Mouse (Mus musculus) liver, adult 2 months (tissue): ENCODE results near the gene Mybbp1a. TPM values are rescaled to one million over a fixed set of nuclear protein-coding genes. Genes with fewer than 3 reads are reported as not detected.
A peak's percentile ranks its signal among the peaks of the same experiment; 100 is the strongest.

Experiments used
- DNase-seq: peaks from one replicate; pipeline ENCODE4 v3.0.0-alpha.2; 2011; ENCODE audit warnings: low read depth, low spot score; ENCODE audit errors: extremely low read depth
- H3K27ac ChIP-seq: fragments of 200-500 bp; replicated peaks from 2 replicates; pipeline ENCODE4 v1.5.1; 2012; ENCODE audit warnings: low read depth, mild to moderate bottlenecking, control low read depth, inconsistent platforms, low read length; ENCODE audit not compliant: insufficient read depth
- H3K27me3 ChIP-seq: fragments of 200-500 bp; 2 replicates; pipeline ENCODE4 v1.6.1; 2012; ENCODE audit warnings: mild to moderate bottlenecking, moderate library complexity, low read length, inconsistent platforms; ENCODE audit not compliant: control insufficient read depth, insufficient read depth
- H3K36me3 ChIP-seq: fragments of 200-500 bp; 2 replicates; pipeline ENCODE4 v1.6.1; 2012; ENCODE audit warnings: low read length, inconsistent platforms; ENCODE audit not compliant: control insufficient read depth, insufficient read depth
- H3K4me1 ChIP-seq: fragments of 200-500 bp; 2 replicates; pipeline ENCODE4 v1.6.1; 2011; ENCODE audit warnings: low read length; ENCODE audit not compliant: control insufficient read depth, insufficient read depth
- H3K4me3 ChIP-seq: fragments of 200-500 bp; 2 replicates; pipeline ENCODE4 v1.5.1; 2011; ENCODE audit warnings: low read depth, mild to moderate bottlenecking, control low read depth, low read length, moderate library complexity; ENCODE audit not compliant: insufficient read depth
- H3K79me2 ChIP-seq: fragments of 200-500 bp; 2 replicates; pipeline ENCODE4 v1.6.1; 2012; ENCODE audit warnings: inconsistent platforms, mild to moderate bottlenecking, low read length, moderate library complexity; ENCODE audit not compliant: control insufficient read depth, insufficient read depth
- H3K9ac ChIP-seq: fragments of 200-500 bp; 2 replicates; pipeline ENCODE4 v1.6.1; 2012; ENCODE audit warnings: low read depth, mild to moderate bottlenecking, control low read depth, inconsistent platforms, low read length
- CTCF ChIP-seq: fragments of 200-500 bp; IDR thresholded peaks from 2 replicates; pipeline ENCODE4 v1.5.1; 2011; ENCODE audit warnings: low read depth, low read length, control low read depth
- POLR2A ChIP-seq: fragments of 200-500 bp; IDR thresholded peaks from 2 replicates; pipeline ENCODE4 v1.6.1; 2011; ENCODE audit warnings: low read length, control low read depth; ENCODE audit not compliant: insufficient read depth; ENCODE audit errors: extremely low read depth
- WGBS: fragments of 180-500 bp; shearing (Covaris S2); methylation state at CpG from one replicate; pipeline ENCODE4 v1.1.7; 2018; 5-methylcytosine and 5-hydroxymethylcytosine counted together
- polyA plus RNA-seq: library from polyadenylated mRNA; depleted of rRNA; stranded (reverse); fragments of >200 nt; gene quantifications from 2 replicates; pipeline ENCODE4 v1.2.3, GENCODE M21; 2012
- total RNA-seq: library from RNA; depleted of rRNA; stranded (reverse); fragments of >200 nt; gene quantifications from 2 replicates; pipeline ENCODE4 v1.2.3, GENCODE M21; 2014

Gene Mybbp1a
- total and polyA plus RNA-seq, 2 experiments, result 13.7 to 21.6 TPM

- no peak for TF ChIP-seq CTCF
- no peak for TF ChIP-seq POLR2A
- Histone ChIP-seq H3K9ac (no peak overlapping the region), H3K4me1 (peaks cover 11% of the 10 kb centered on the region), H3K36me3 (no peaks in the 10 kb centered on the region), H3K27ac (no peak overlapping the region), H3K27me3 (peaks cover 10% of the 10 kb centered on the region; the same call in 1 of the 2 replicates), H3K4me3 (no peak overlapping the region), H3K79me2 (no peaks in the 10 kb centered on the region)
- DNase-seq, result no peak
- WGBS, result 81% methylated on average over 5 of the region's 5 CpGs
These were observed 46.0 kb downstream of the Mybbp1a start for GRCm38 (mm10) chr11:72487171-72487570.

DNA sequence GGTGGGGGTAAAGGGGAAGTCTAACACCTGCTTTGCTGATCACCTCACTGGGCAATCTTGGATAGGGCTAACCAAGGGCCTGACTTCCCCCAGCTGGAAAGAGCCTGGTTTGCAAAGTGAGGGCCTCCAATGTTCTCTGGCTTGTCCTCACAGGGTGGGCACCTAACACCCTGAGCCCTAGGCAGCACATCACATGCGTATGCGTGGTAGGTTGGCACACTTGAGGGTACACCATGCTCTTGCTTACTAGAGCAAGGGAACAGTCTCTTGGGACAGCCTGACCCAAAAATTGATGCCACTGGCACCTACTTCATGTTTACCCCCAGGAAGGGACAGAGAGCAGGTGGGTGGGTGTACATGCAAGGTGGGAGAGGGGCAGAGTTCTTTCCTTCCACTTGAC is 46.6 kb downstream of the Mybbp1a start:
- Histone ChIP-seq H3K4me1 (peaks cover 10% of the 10 kb centered on the region), H3K27me3 (peaks cover 10% of the 10 kb centered on the region; the same call in 1 of the 2 replicates), H3K4me3 (no peak overlapping the region), H3K27ac (no peak overlapping the region), H3K79me2 (no peaks in the 10 kb centered on the region), H3K36me3 (no peaks in the 10 kb centered on the region), H3K9ac (no peak overlapping the region)
- TF ChIP-seq POLR2A (no peak), CTCF (no peak)
- DNase-seq, result no peak
- WGBS, result 96% methylated on average over 2 of the region's 2 CpGs

- DNase-seq, result no peak
- H3K27me3 ChIP-seq, result peaks cover 10% of the 10 kb centered on the region; the same call in 1 of the 2 replicates
- no peak overlapping the region for H3K27ac ChIP-seq
- 8% methylated on average over 38 of the region's 38 CpGs for WGBS
- H3K36me3 ChIP-seq, result no peaks in the 10 kb centered on the region
- H3K4me3 ChIP-seq, result peak overlapping the region; percentile 68
- no peaks in the 10 kb centered on the region for H3K79me2 ChIP-seq
- TF ChIP-seq CTCF, result no peak
- no peak for TF ChIP-seq POLR2A
- peak overlapping the region; percentile 79 for H3K9ac ChIP-seq
- peaks cover 7% of the 10 kb centered on the region for H3K4me1 ChIP-seq
These were observed 47.7 kb downstream of the Mybbp1a start for GRCm38 (mm10) chr11:72488753-72489271.

- H3K4me1 ChIP-seq, result peaks cover 7% of the 10 kb centered on the region
- 3% methylated on average over 33 of the region's 42 CpGs for WGBS
These were observed 48.2 kb downstream of the Mybbp1a start for GRCm38 (mm10) chr11:72489397-72489796.

DNA sequence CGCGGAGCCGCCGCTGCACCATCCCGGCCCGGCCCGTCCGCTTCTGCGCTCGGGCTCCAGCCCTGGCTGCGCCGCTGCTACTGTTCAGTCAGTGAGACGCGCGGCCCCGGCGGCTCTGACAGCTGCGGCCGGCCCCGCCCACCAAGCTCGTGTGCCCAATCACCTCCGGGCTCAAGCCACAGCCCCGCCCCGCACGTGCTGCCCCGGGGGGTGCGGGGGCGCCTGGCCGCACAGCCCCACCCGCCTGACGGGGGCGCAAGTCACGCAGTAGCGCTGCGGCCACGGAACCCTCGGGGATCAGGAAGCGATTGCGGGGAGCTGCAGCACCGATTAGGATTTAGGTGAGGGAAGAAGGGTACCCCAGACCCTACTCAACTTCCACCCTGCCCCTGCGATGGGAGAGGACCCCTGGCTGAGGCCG is 48.7 kb downstream of the Mybbp1a start, which contains the start of gene Spns2:
Gene Spns2 (minus strand): TSS at position 24 of the 421 bp plus-strand sequence.
- TF ChIP-seq CTCF (peak; percentile 48), POLR2A (peak; percentile 68)
- H3K36me3 ChIP-seq, result no peaks in the 10 kb centered on the region
- H3K79me2 ChIP-seq, result no peaks in the 10 kb centered on the region
- H3K27me3 ChIP-seq, result peaks cover 10% of the 10 kb centered on the region; the same call in 1 of the 2 replicates
- H3K4me3 ChIP-seq, result peak within 1 kb of the TSS; percentile 68
- WGBS, result 1% methylated on average over 42 of the region's 42 CpGs
- peak within 1 kb of the TSS; percentile 79 for H3K9ac ChIP-seq
- H3K4me1 ChIP-seq, result peaks cover 7% of the 10 kb centered on the region
- peak; percentile 40 for DNase-seq
- no peak within 1 kb of the TSS for H3K27ac ChIP-seq

More at GRCm38 (mm10) chr11:72489397-72489796, 48.2 kb downstream of the Mybbp1a start:
- Histone ChIP-seq H3K79me2 (no peaks in the 10 kb centered on the region), H3K27ac (no peak overlapping the region), H3K27me3 (peaks cover 10% of the 10 kb centered on the region; the same call in 1 of the 2 replicates), H3K9ac (peak overlapping the region; percentile 79), H3K4me3 (peak overlapping the region; percentile 68), H3K36me3 (no peaks in the 10 kb centered on the region)
- TF ChIP-seq POLR2A, result no peak
- TF ChIP-seq CTCF, result no peak
- DNase-seq, result no peak
